Mouse (Mus musculus) spleen, postnatal 0 days (tissue): Measurements from ENCODE around the gene Capn9. TPM values are rescaled to one million over a fixed set of nuclear protein-coding genes. Genes with fewer than 3 reads are reported as not detected.

ENCODE experiments used
- polyA plus RNA-seq: library from polyadenylated mRNA; unstranded; fragments of >200 nt; fragmentation: Nextera tagmentation; extraction: Ambion mirVana; gene quantifications from 2 replicates; pipeline ENCODE4 v1.2.1, GENCODE M21; 2015

The Capn9 gene
- polyA plus RNA-seq = 0.58 and 1.5 TPM in 2 replicates

GRCm38 (mm10) chr8:124575811-124576210, at the start of gene Capn9:
TSS of gene Capn9 (plus strand) at chr8:124576111.

GRCm38 (mm10) chr8:124569593-124569992, 6.3 kb upstream of the Capn9 start, which contains the start of gene Agt:
TSS of gene Agt (minus strand) at chr8:124569706.

GRCm38 (mm10) chr8:124663112-124663873, 87.4 kb downstream of the Capn9 start, which contains the start of gene 2310022B05Rik:
TSS of gene 2310022B05Rik (minus strand) at chr8:124663369.

Other genes with a start within 250 kb of the Capn9 start
- gene Pgbd5, start 136.5 kb upstream of the Capn9 start, polyA plus RNA-seq = 0.15 and 0.18 TPM in 2 replicates
- gene Cog2, start 55.3 kb upstream of the Capn9 start, polyA plus RNA-seq = 17.9 and 19.1 TPM in 2 replicates
- gene Agt, start 6.4 kb upstream of the Capn9 start, polyA plus RNA-seq = 0.25 and 0.42 TPM in 2 replicates
- 20.8 and 20.9 TPM in 2 replicates for gene 2310022B05Rik, start 87.3 kb downstream of the Capn9 start, polyA plus RNA-seq
- 19.3 and 19.8 TPM in 2 replicates for gene Ttc13, start 145.9 kb downstream of the Capn9 start, polyA plus RNA-seq
- gene Arv1, start 146.0 kb downstream of the Capn9 start, polyA plus RNA-seq = 10.5 and 12.5 TPM in 2 replicates
- 0.43 and 0.62 TPM in 2 replicates for gene Fam89a, start 175.7 kb downstream of the Capn9 start, polyA plus RNA-seq
- not detected in 2 replicates for gene Trim67, start 217.0 kb downstream of the Capn9 start, polyA plus RNA-seq